Mouse (Mus musculus): ENCODE measurements around the gene Spdya.
"Not testable (repeated sequence)": the region's sequence is repeated elsewhere in the genome, so short reads cannot be mapped to it uniquely, and the experiment has no call there.

The Spdya gene

GRCm38 (mm10) chr17:71636786-71637185 lies 84.9 kb downstream of the Spdya start:
- no peak for DNase-seq

DNA sequence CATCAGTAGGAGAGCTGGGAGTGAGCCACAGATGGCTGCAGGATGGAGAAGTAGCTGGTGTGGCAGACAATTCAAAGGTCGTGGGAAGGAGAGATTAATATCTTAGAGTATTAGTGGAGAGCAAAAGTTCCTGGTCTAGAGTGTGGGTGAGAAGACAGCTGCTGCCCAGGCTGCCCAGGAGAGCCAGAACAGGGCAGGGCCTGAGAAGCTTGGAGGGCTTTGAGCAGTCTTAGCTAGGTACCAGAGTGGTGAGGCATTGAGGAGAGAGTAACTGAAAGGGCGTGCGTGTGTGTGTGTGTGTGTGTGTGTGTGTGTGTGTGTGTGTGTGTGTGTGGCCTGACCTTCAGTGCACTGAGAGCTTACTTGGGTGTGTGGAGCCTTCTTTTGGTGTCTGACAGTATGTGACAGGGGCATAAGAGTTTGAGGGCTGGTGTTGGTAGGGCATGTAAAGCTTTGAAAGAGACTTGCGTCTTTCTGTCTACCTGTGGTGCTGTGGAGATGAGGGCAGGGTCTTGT lies 85.9 kb downstream of the Spdya start:
- no peak for DNase-seq

DNA sequence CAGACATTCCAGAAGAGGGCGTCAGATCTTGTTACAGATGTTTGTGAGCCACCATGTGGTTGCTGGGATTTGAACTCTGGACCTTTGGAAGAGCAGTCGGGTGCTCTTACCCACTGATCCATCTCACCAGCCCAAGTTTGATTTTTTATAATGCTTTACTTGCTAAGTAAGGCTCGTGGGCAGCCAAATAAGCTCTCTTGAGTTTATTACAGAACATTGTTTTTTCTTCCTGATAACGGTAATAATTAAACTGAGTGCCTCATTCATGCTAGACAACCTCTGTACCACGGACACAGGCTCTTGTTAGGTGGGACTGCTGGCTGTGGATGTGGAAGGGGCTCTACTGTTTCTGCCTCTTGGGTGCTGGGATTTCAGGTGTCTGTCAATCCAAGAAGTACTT lies 87.2 kb downstream of the Spdya start:
- DNase-seq: not testable (repeated sequence)

Measured in kidney, postnatal 4 days (tissue).